Mouse (Mus musculus) MEL (cell line): ENCODE data around the gene Hsd11b2. TPM values are rescaled to one million over a fixed set of nuclear protein-coding genes. Genes with fewer than 3 reads are reported as not detected.

Source experiments
- DNase-seq: peaks from one replicate; pipeline ENCODE4 v3.0.0; 2011; ENCODE audit warnings: low read depth, low spot score
- H3K27ac ChIP-seq: 2 replicates; pipeline ENCODE4 v1.5.1; 2012; ENCODE audit warnings: low read depth, mild to moderate bottlenecking, control low read depth, low read length, moderate library complexity; ENCODE audit not compliant: control insufficient read depth
- H3K27me3 ChIP-seq, 2 experiments: fragments of 150-350 bp in 1 of 2; sonication (generic) in 1 of 2; 2 replicates each; pipeline ENCODE4 v1.6.1; 2012; ENCODE audit warnings: low read length in 2 of 2, mild to moderate bottlenecking in 2 of 2, improper control_type of control experiment in 1 of 2, moderate library complexity in 1 of 2; ENCODE audit not compliant: insufficient read depth in 2 of 2, control insufficient read depth in 1 of 2
- H3K36me3 ChIP-seq, 2 experiments: 2 replicates each; pipeline ENCODE4 v1.6.1; 2012 to 2014; ENCODE audit warnings: low read length in 2 of 2, improper control_type of control experiment in 1 of 2, inconsistent platforms in 1 of 2, mild to moderate bottlenecking in 1 of 2; ENCODE audit not compliant: insufficient read depth in 2 of 2, control insufficient read depth in 1 of 2
- H3K4me1 ChIP-seq, 2 experiments: fragments of 150-350 bp in 1 of 2; sonication (generic) in 1 of 2; 2 replicates each; pipeline ENCODE4 v1.6.1; 2012; ENCODE audit warnings: low read length in 2 of 2, improper control_type of control experiment in 1 of 2, mild to moderate bottlenecking in 1 of 2; ENCODE audit not compliant: insufficient read depth in 2 of 2, control insufficient read depth in 1 of 2
- H3K4me3 ChIP-seq, 2 experiments: fragments of 150-350 bp in 1 of 2; sonication (generic) in 1 of 2; 2 replicates each; pipeline ENCODE4 v1.5.1; 2012; ENCODE audit warnings: low read depth in 2 of 2, low read length in 2 of 2, mild to moderate bottlenecking in 2 of 2, moderate library complexity in 2 of 2, control low read depth in 1 of 2, improper control_type of control experiment in 1 of 2; ENCODE audit not compliant: control insufficient read depth in 1 of 2, insufficient read depth in 1 of 2
- H3K79me2 ChIP-seq: 2 replicates; pipeline ENCODE4 v1.6.1; 2012; ENCODE audit warnings: mild to moderate bottlenecking, low read length, moderate library complexity; ENCODE audit not compliant: control insufficient read depth, poor library complexity, insufficient read depth
- H3K9ac ChIP-seq: 2 replicates; pipeline ENCODE4 v1.6.1; 2012; ENCODE audit warnings: low read depth, mild to moderate bottlenecking, control low read depth, low read length, moderate library complexity; ENCODE audit not compliant: control insufficient read depth, poor library complexity, severe bottlenecking
- H3K9me3 ChIP-seq: fragments of 150-350 bp; sonication (generic); replicated peaks from 2 replicates; pipeline ENCODE4 v1.6.1; 2012; ENCODE audit warnings: mild to moderate bottlenecking, low read length, improper control_type of control experiment, moderate library complexity; ENCODE audit not compliant: insufficient read depth
- BHLHE40 ChIP-seq: IDR thresholded peaks from 2 replicates; pipeline ENCODE4 v1.6.1; 2012; ENCODE audit warnings: low read depth, mild to moderate bottlenecking, inconsistent platforms, low read length, improper control_type of control experiment, borderline replicate concordance
- CHD1 ChIP-seq: IDR thresholded peaks from 2 replicates; pipeline ENCODE4 v1.6.1; 2012; ENCODE audit warnings: low read depth, mild to moderate bottlenecking, inconsistent platforms, low read length, improper control_type of control experiment
- CTCF ChIP-seq, 3 experiments: IDR thresholded peaks in 2 of 3; conservative IDR thresholded peaks in 1 of 3; 2 replicates each; pipeline ENCODE4 v1.5.1; 2011 to 2012; ENCODE audit warnings: low read length in 3 of 3, low read depth in 2 of 3, mild to moderate bottlenecking in 2 of 3, improper control_type of control experiment in 1 of 3, inconsistent platforms in 1 of 3, mixed read lengths in 1 of 3, moderate library complexity in 1 of 3; ENCODE audit not compliant: control insufficient read depth in 1 of 3, insufficient read depth in 1 of 3, poor library complexity in 1 of 3, severe bottlenecking in 1 of 3
- ELF1 ChIP-seq: IDR thresholded peaks from 2 replicates; pipeline ENCODE4 v1.6.1; 2014; ENCODE audit warnings: low read depth, mild to moderate bottlenecking, inconsistent platforms, low read length, improper control_type of control experiment, moderate library complexity
- EP300 ChIP-seq, 2 experiments: IDR thresholded peaks; 2 replicates each; pipeline ENCODE4 v1.6.1; 2011; ENCODE audit warnings: improper control_type of control experiment in 2 of 2, low read length in 2 of 2, low read depth in 1 of 2, mild to moderate bottlenecking in 1 of 2
- ETS1 ChIP-seq: IDR thresholded peaks from 2 replicates; pipeline ENCODE4 v1.6.1; 2012; ENCODE audit warnings: low read depth, mild to moderate bottlenecking, inconsistent platforms, low read length, improper control_type of control experiment, moderate library complexity
- GATA1 ChIP-seq: IDR thresholded peaks from 2 replicates; pipeline ENCODE4 v1.6.1; 2011; ENCODE audit warnings: low read depth, low read length, improper control_type of control experiment
- HCFC1 ChIP-seq: IDR thresholded peaks from 2 replicates; pipeline ENCODE4 v1.6.1; 2012; ENCODE audit warnings: low read depth, mild to moderate bottlenecking, inconsistent platforms, low read length, improper control_type of control experiment, moderate library complexity
- JUND ChIP-seq: IDR thresholded peaks from 2 replicates; pipeline ENCODE4 v1.6.1; 2011; ENCODE audit warnings: low read depth, mild to moderate bottlenecking, improper control_type of control experiment, low read length
- KAT2A ChIP-seq: conservative IDR thresholded peaks from 2 replicates; pipeline ENCODE4 v1.6.1; 2012; ENCODE audit warnings: low read depth, low read length, improper control_type of control experiment, inconsistent platforms
- MAX ChIP-seq: IDR thresholded peaks from 2 replicates; pipeline ENCODE4 v1.6.1; 2011; ENCODE audit warnings: low read length, improper control_type of control experiment
- MAZ ChIP-seq: IDR thresholded peaks from 2 replicates; pipeline ENCODE4 v1.6.1; 2012; ENCODE audit warnings: low read depth, mild to moderate bottlenecking, inconsistent platforms, low read length, improper control_type of control experiment
- MXI1 ChIP-seq: IDR thresholded peaks from 2 replicates; pipeline ENCODE4 v1.6.1; 2011; ENCODE audit warnings: mild to moderate bottlenecking, low read depth, low read length, improper control_type of control experiment
- NRF1 ChIP-seq: IDR thresholded peaks from 2 replicates; pipeline ENCODE4 v1.6.1; 2014; ENCODE audit warnings: low read depth, mild to moderate bottlenecking, inconsistent platforms, low read length, improper control_type of control experiment, moderate library complexity; ENCODE audit not compliant: poor library complexity, insufficient read depth, severe bottlenecking
- POLR2A ChIP-seq, 2 experiments: IDR thresholded peaks; 2 replicates each; pipeline ENCODE4 v1.6.1; 2011 to 2012; ENCODE audit warnings: low read length in 2 of 2, mild to moderate bottlenecking in 2 of 2, control low read depth in 1 of 2, improper control_type of control experiment in 1 of 2, low read depth in 1 of 2, moderate library complexity in 1 of 2; ENCODE audit not compliant: control insufficient read depth in 1 of 2, insufficient read depth in 1 of 2, poor library complexity in 1 of 2
- POLR2AphosphoS2 ChIP-seq: IDR thresholded peaks from 2 replicates; pipeline ENCODE4 v1.6.1; 2011; ENCODE audit warnings: low read length, improper control_type of control experiment
- POLR2AphosphoS5 ChIP-seq: IDR thresholded peaks from 2 replicates; pipeline ENCODE4 v1.6.1; 2012; ENCODE audit warnings: low read depth, borderline replicate concordance, mild to moderate bottlenecking, inconsistent platforms, low read length, moderate library complexity, mixed read lengths
- RAD21 ChIP-seq: IDR thresholded peaks from 2 replicates; pipeline ENCODE4 v1.6.1; 2011; ENCODE audit warnings: mild to moderate bottlenecking, low read depth, low read length, improper control_type of control experiment
- SIN3A ChIP-seq: IDR thresholded peaks from 2 replicates; pipeline ENCODE4 v1.6.1; 2012; ENCODE audit warnings: low read length, improper control_type of control experiment, inconsistent platforms
- SMC3 ChIP-seq: IDR thresholded peaks from 2 replicates; pipeline ENCODE4 v1.6.1; 2011; ENCODE audit warnings: low read depth, low read length, improper control_type of control experiment
- TBP ChIP-seq: IDR thresholded peaks from 2 replicates; pipeline ENCODE4 v1.8.0; 2011; ENCODE audit warnings: low read depth, low read length, improper control_type of control experiment
- TCF12 ChIP-seq: IDR thresholded peaks from 2 replicates; pipeline ENCODE4 v1.6.1; 2014; ENCODE audit warnings: low read depth, mild to moderate bottlenecking, inconsistent platforms, low read length, improper control_type of control experiment, moderate library complexity
- UBTF ChIP-seq: IDR thresholded peaks from 2 replicates; pipeline ENCODE4 v1.6.1; 2012; ENCODE audit warnings: low read depth, mild to moderate bottlenecking, inconsistent platforms, low read length, improper control_type of control experiment, moderate library complexity, borderline replicate concordance; ENCODE audit not compliant: insufficient read depth
- USF1 ChIP-seq: IDR thresholded peaks from 2 replicates; pipeline ENCODE4 v1.6.1; 2014; ENCODE audit warnings: low read depth, mild to moderate bottlenecking, inconsistent platforms, low read length, improper control_type of control experiment, moderate library complexity
- USF2 ChIP-seq, 2 experiments: IDR thresholded peaks; 2 replicates each; pipeline ENCODE4 v1.6.1; 2011 to 2012; ENCODE audit warnings: improper control_type of control experiment in 2 of 2, low read length in 2 of 2, borderline replicate concordance in 1 of 2, inconsistent platforms in 1 of 2, low read depth in 1 of 2, mild to moderate bottlenecking in 1 of 2; ENCODE audit not compliant: insufficient read depth in 1 of 2
- ZC3H11A ChIP-seq: IDR thresholded peaks from 2 replicates; pipeline ENCODE4 v1.6.1; 2012; ENCODE audit warnings: low read depth, mild to moderate bottlenecking, inconsistent platforms, low read length, improper control_type of control experiment
- ZKSCAN1 ChIP-seq: IDR thresholded peaks from 2 replicates; pipeline ENCODE4 v1.6.1; 2012; ENCODE audit warnings: low read depth, mild to moderate bottlenecking, inconsistent platforms, low read length, improper control_type of control experiment, moderate library complexity
- polyA plus RNA-seq, 2 experiments: library from polyadenylated mRNA; stranded (reverse) in 1 of 2; unstranded in 1 of 2; fragments of >175 nt in 1 of 2; fragments of >200 nt in 1 of 2; gene quantifications; 2 replicates each; pipeline versions ENCODE4 v1.2.1 to v1.2.4; 2012; ENCODE audit warnings: low replicate concordance in 2 of 2, low read depth in 1 of 2; ENCODE audit not compliant: insufficient read length in 2 of 2, insufficient read depth in 1 of 2, missing spikeins in 1 of 2
- total RNA-seq: library from RNA; depleted of rRNA; stranded (reverse); fragments of 300-350 nt; gene quantifications from 2 replicates; pipeline ENCODE4 v1.2.3, GENCODE M21; 2012

Hsd11b2 gene
- total and polyA plus RNA-seq, 3 experiments = 0.27 to 2.1 TPM; not detected in 1

- no peak overlapping the region for H3K27ac ChIP-seq
- no peak overlapping the region for H3K4me3 ChIP-seq
These were observed 15.4 kb downstream of the Hsd11b2 start for GRCm38 (mm10) chr8:105533892-105534329.

GRCm38 (mm10) chr8:105536546-105536945, 18.0 kb downstream of the Hsd11b2 start:
- H3K36me3 ChIP-seq = peaks cover 2 to 33% of the 10 kb centered on the region in 2 experiments
- H3K9ac ChIP-seq = no peak overlapping the region
- no peak for TF ChIP-seq ETS1
- TF ChIP-seq SIN3A = no peak
- no peak for DNase-seq
- H3K4me3 ChIP-seq = no peak overlapping the region
- H3K79me2 ChIP-seq = no peaks in the 10 kb centered on the region
- H3K27ac ChIP-seq = no peak overlapping the region
- peaks cover 20 to 26% of the 10 kb centered on the region in 2 experiments for H3K4me1 ChIP-seq
- no peaks in the 10 kb centered on the region for H3K9me3 ChIP-seq
- H3K27me3 ChIP-seq = no peaks in the 10 kb centered on the region

More at GRCm38 (mm10) chr8:105533892-105534329, 15.4 kb downstream of the Hsd11b2 start:
- Histone ChIP-seq H3K9me3 (no peaks in the 10 kb centered on the region), H3K4me1 (peaks cover 17 to 20% of the 10 kb centered on the region in 2 experiments), H3K27me3 (no peaks in the 10 kb centered on the region), H3K79me2 (no peaks in the 10 kb centered on the region), H3K36me3 (peaks cover 2 to 26% of the 10 kb centered on the region in 2 experiments), H3K9ac (no peak overlapping the region)
- no peak for TF ChIP-seq POLR2AphosphoS5
- TF ChIP-seq ZKSCAN1 = 0 out of 2 replicates have a peak, but pooled peaks have one; percentile 19
- no peak for TF ChIP-seq POLR2AphosphoS2
- TF ChIP-seq CTCF (IDR thresholded peaks at IDR 0.05 in 2 of 3, conservative IDR thresholded peaks at IDR 0.05 in 1 of 3; ENCODE audit: control insufficient read depth in 1 of 3, insufficient read depth in 1 of 3, low read depth in 2 of 3, low read length in 3 of 3, poor library complexity in 1 of 3, severe bottlenecking in 1 of 3) = peak; percentile 86 to 91 (median 90)
- TF ChIP-seq RAD21 = peak; percentile 56
- no peak for TF ChIP-seq GATA1
- TF ChIP-seq HCFC1 = no peak
- TF ChIP-seq MAZ = peak; percentile 69; the same call in 1 of the 2 replicates
- no peak for TF ChIP-seq NRF1
- peak; percentile 61 for TF ChIP-seq ETS1
- TF ChIP-seq USF2 (IDR thresholded peaks at IDR 0.05; ENCODE audit: borderline replicate concordance in 1 of 2, insufficient read depth in 1 of 2, low read depth in 1 of 2, low read length in 2 of 2) = no peak
- TF ChIP-seq KAT2A = no peak
- 0 out of 2 replicates have a peak, but pooled peaks have one; percentile 17 for TF ChIP-seq USF1
- TF ChIP-seq SMC3 = peak; percentile 80
- 0 out of 2 replicates have a peak, but pooled peaks have one; percentile 23 for TF ChIP-seq TBP
- no peak for TF ChIP-seq UBTF
- TF ChIP-seq CHD1 = no peak
- 0 out of 2 replicates have a peak, but pooled peaks have one; percentile 22 for TF ChIP-seq MXI1
- TF ChIP-seq ELF1 = peak; percentile 47; the same call in 1 of the 2 replicates
- TF ChIP-seq MAX = 0 out of 2 replicates have a peak, but pooled peaks have one; percentile 19
- TF ChIP-seq EP300 (IDR thresholded peaks at IDR 0.05; ENCODE audit: low read depth in 1 of 2, low read length in 2 of 2) = peak; percentile 28 to 50; a peak in 1 of 4 replicates
- TF ChIP-seq POLR2A (IDR thresholded peaks at IDR 0.05; ENCODE audit: control insufficient read depth in 1 of 2, insufficient read depth in 1 of 2, low read depth in 1 of 2, low read length in 2 of 2, poor library complexity in 1 of 2) = no peak
- peak; percentile 32; the same call in 1 of the 2 replicates for TF ChIP-seq BHLHE40
- TF ChIP-seq JUND = no peak
- peak; percentile 53 for TF ChIP-seq ZC3H11A
- 0 out of 2 replicates have a peak, but pooled peaks have one; percentile 42 for TF ChIP-seq TCF12
- DNase-seq = peak; percentile 91
